Mouse (Mus musculus) ES-E14 (cell line): ENCODE results near the gene Mapkapk3. TPM values are rescaled to one million over a fixed set of nuclear protein-coding genes. Genes with fewer than 3 reads are reported as not detected.

Experiments used
- DNase-seq: peaks from one replicate; pipeline ENCODE4 v3.0.0-alpha.2; 2013; ENCODE audit warnings: low read depth, low spot score
- H3K27ac ChIP-seq: 2 replicates; pipeline ENCODE4 v1.5.1; 2012; ENCODE audit warnings: low read depth, mild to moderate bottlenecking, low read length, moderate library complexity, mixed read lengths; ENCODE audit not compliant: poor library complexity, insufficient read depth, severe bottlenecking
- H3K36me3 ChIP-seq: 2 replicates; pipeline ENCODE4 v1.6.1; 2012; ENCODE audit warnings: mild to moderate bottlenecking, low read length, moderate library complexity, mixed read lengths; ENCODE audit not compliant: control insufficient read depth, poor library complexity, insufficient read depth, severe bottlenecking
- H3K4me1 ChIP-seq, 2 experiments: fragments of 150-350 bp in 1 of 2; sonication (generic) in 1 of 2; 2 replicates each; pipeline ENCODE4 v1.6.1; 2012; ENCODE audit warnings: low read length in 2 of 2, mild to moderate bottlenecking in 1 of 2, mixed read lengths in 1 of 2; ENCODE audit not compliant: control insufficient read depth in 2 of 2, insufficient read depth in 2 of 2, poor library complexity in 1 of 2
- H3K4me3 ChIP-seq, 2 experiments: fragments of 150-350 bp in 1 of 2; sonication (generic) in 1 of 2; 2 replicates each; pipeline ENCODE4 v1.5.1; 2012; ENCODE audit warnings: low read length in 2 of 2, low read depth in 1 of 2, mild to moderate bottlenecking in 1 of 2, mixed read lengths in 1 of 2; ENCODE audit not compliant: insufficient read depth in 1 of 2, poor library complexity in 1 of 2, severe bottlenecking in 1 of 2
- H3K9ac ChIP-seq: 2 replicates; pipeline ENCODE4 v1.6.1; 2012; ENCODE audit warnings: low read depth, mild to moderate bottlenecking, low read length, mixed read lengths; ENCODE audit not compliant: poor library complexity, insufficient read depth, severe bottlenecking
- H3K9me3 ChIP-seq: fragments of 150-350 bp; sonication (generic); 2 replicates; pipeline ENCODE4 v1.6.1; 2012; ENCODE audit warnings: low read depth, mild to moderate bottlenecking, low read length; ENCODE audit not compliant: control insufficient read depth, insufficient read depth
- CHD2 ChIP-seq: IDR thresholded peaks from 2 replicates; pipeline ENCODE4 v1.6.1; 2014; ENCODE audit warnings: mild to moderate bottlenecking, low read depth, low read length, inconsistent platforms
- HCFC1 ChIP-seq: IDR thresholded peaks from 2 replicates; pipeline ENCODE4 v1.6.1; 2012; ENCODE audit warnings: low read length, inconsistent platforms, borderline replicate concordance; ENCODE audit not compliant: insufficient read depth
- MAFK ChIP-seq: IDR thresholded peaks from 2 replicates; pipeline ENCODE4 v1.6.1; 2014; ENCODE audit warnings: mild to moderate bottlenecking, low read depth, low read length, inconsistent platforms; ENCODE audit not compliant: insufficient read depth
- ZC3H11A ChIP-seq: IDR thresholded peaks from 2 replicates; pipeline ENCODE4 v1.6.1; 2012; ENCODE audit warnings: low read depth, mild to moderate bottlenecking, inconsistent platforms, low read length, borderline replicate concordance
- ZNF384 ChIP-seq: IDR thresholded peaks from 2 replicates; pipeline ENCODE4 v1.6.1; 2012; ENCODE audit warnings: low read depth, low read length, inconsistent platforms
- in situ Hi-C, 2 experiments: fragments of 600-800 bp; cut with MboI; formaldehyde crosslinking; loops; one replicate each; pipeline ENCODE4 v1.15.1; 2025; ENCODE audit warnings: low sequenced_read_pairs in 2 of 2, inconsistent platforms in 1 of 2; ENCODE audit not compliant: unreplicated experiment in 2 of 2
- total RNA-seq: library from RNA; depleted of rRNA; stranded (reverse); fragments of 300-350 nt; gene quantifications from 2 replicates; pipeline ENCODE4 v1.2.3, GENCODE M21; 2012

Gene Mapkapk3
- total RNA-seq, 1 experiment, result 25.7 TPM

DNA sequence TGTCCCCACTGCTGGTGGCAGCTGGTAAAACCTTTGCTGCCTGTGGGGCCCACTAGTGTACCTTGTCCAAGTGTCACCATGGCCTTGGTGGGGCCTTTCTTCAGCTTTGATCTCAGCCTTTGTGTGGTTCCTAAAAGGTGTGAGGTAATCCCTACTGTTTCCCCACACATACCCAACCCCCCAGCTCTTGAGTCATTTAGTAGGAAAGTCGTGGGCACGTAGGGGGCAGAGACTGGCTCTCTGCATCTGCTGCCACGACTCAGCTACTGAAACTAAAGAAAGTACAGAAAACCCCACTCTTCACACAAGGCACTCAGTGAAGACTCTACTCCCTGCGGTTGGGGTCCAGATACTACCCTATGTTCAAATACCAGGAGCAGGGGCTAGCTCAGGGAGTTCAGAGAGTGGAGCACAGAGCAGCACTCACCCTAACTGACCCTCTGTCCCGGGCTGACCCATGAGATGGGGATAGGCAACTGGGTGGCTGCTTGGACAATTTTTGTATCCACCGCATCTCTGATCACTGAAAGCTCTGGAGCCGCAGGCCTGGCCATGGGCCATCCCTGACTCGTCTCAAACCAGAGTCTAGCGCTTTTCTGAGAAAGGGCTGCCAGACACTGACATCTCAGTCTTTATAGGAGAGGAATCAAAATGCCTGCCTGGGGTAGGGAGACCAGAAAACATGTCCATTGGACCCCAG lies 13.6 kb upstream of the Mapkapk3 start:
- in situ Hi-C loops, result no loop called here
- H3K9ac ChIP-seq, result no peak overlapping the region
- H3K4me1 ChIP-seq, result peaks cover 0 to 29% of the 10 kb centered on the region in 2 experiments; a peak in 2 of 4 replicates
- no peaks in the 10 kb centered on the region for H3K9me3 ChIP-seq
- H3K27ac ChIP-seq, result no peak overlapping the region; the same call in 1 of the 2 replicates
- TF ChIP-seq HCFC1 (no peak), ZC3H11A (no peak), CHD2 (no peak), ZNF384 (no peak), MAFK (no peak)
- no peak overlapping the region for H3K4me3 ChIP-seq
- H3K36me3 ChIP-seq, result peaks cover 7% of the 10 kb centered on the region; the same call in 1 of the 2 replicates
- no peak for DNase-seq

DNA sequence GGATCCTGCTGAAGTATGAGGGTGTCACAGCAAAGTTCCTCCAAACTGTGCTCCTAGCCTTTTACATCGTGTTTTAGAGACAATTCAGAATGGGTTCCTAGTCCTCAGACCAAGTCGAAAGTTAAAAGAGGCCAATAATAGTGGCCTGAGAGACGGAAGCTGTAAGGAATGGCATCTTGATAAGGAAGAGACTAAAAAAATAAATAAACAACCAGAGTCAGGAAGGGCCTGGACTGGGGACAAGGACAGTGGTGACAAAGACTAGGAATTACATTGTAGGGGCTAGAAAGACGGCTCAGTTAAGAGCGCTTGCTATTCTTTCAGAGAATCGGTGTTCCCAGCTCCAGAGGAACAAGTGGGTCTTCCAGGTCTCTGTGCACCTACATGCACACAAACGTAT lies 12.9 kb upstream of the Mapkapk3 start:
- no peak overlapping the region for H3K27ac ChIP-seq
- H3K4me3 ChIP-seq, result no peak overlapping the region
- peaks cover 0 to 28% of the 10 kb centered on the region in 2 experiments; a peak in 2 of 4 replicates for H3K4me1 ChIP-seq
- H3K36me3 ChIP-seq, result peaks cover 7% of the 10 kb centered on the region; the same call in 1 of the 2 replicates
- DNase-seq, result no peak
- no peak overlapping the region for H3K9ac ChIP-seq
- no peaks in the 10 kb centered on the region for H3K9me3 ChIP-seq
- in situ Hi-C loops, result no loop called here
- no peak for TF ChIP-seq ZC3H11A
- no peak for TF ChIP-seq HCFC1
- no peak for TF ChIP-seq CHD2
- TF ChIP-seq ZNF384, result no peak
- no peak for TF ChIP-seq MAFK

DNA sequence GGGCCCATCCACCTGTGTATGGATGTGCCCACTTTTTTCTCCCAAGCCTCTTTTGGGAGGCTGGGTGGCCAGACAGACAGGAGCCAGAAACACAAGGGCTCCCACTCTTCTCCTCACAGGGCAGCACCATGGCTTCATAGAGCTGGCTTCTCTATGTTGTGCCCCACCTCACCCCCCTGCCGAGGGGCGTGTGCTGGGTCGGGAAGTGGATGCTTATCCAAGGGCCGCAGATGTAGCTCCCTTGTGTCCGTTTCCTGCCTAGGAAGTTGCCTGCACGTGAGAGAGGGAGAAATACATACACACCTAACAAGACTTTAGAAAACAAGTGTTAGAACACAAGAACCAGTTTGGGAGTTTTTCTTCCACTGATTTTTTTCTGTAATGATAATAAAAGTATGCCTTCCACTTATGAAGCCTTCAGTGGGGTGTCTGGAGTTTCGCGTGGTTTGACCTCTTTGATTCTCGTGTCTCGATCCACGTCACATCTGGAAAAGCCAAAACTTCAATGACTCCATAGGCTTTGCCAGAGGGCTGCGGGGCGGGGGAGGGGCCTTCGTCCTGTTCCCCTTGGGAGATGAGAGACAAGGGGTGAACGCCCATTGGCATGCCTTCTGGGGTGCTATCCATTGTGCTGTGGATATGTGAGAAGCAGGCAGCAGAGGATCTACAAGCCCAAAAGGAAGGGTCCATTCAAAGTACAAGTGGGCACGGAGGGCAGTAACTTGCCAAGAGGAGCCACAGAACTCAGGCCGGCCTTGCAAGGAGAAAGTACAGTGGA lies 12.1 kb upstream of the Mapkapk3 start:
- Histone ChIP-seq H3K9ac (no peak overlapping the region), H3K4me3 (no peak overlapping the region), H3K4me1 (peaks cover 0 to 24% of the 10 kb centered on the region in 2 experiments; a peak in 2 of 4 replicates), H3K27ac (no peak overlapping the region), H3K9me3 (no peaks in the 10 kb centered on the region), H3K36me3 (peaks cover 7% of the 10 kb centered on the region; the same call in 1 of the 2 replicates)
- TF ChIP-seq ZC3H11A (no peak), HCFC1 (no peak), CHD2 (no peak), MAFK (no peak), ZNF384 (no peak)
- DNase-seq, result no peak
- in situ Hi-C loops, result no loop called here

DNA sequence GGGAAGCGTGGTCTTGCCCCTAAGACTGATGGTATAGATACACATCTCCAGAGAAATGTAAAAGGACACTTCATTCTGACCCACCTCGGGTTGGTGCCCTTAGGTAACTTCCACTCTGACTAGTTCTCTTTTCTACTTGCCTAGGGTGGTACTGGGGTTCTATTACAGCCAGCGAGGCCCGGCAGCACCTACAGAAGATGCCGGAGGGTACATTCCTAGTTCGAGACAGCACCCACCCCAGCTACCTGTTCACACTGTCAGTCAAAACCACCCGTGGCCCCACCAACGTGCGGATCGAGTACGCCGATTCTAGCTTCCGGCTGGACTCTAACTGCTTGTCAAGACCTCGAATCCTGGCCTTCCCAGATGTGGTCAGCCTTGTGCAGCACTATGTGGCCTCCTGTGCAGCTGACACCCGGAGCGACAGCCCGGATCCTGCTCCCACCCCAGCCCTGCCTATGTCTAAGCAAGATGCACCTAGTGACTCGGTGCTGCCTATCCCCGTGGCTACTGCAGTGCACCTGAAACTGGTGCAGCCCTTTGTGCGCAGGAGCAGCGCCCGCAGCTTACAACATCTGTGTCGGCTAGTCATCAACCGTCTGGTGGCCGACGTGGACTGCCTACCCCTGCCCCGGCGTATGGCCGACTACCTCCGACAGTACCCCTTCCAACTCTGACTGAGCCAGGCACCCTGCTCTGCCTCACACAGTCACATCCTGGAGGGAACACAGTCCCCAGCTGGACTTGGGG lies 10.7 kb upstream of the Mapkapk3 start:
- no peak overlapping the region for H3K4me3 ChIP-seq
- DNase-seq, result no peak
- in situ Hi-C loops, result no loop called here
- no peaks in the 10 kb centered on the region for H3K9me3 ChIP-seq
- TF ChIP-seq HCFC1 (no peak), ZC3H11A (no peak), ZNF384 (no peak), MAFK (no peak), CHD2 (no peak)
- H3K36me3 ChIP-seq, result peaks cover 7% of the 10 kb centered on the region; the same call in 1 of the 2 replicates
- no peak overlapping the region for H3K27ac ChIP-seq
- H3K4me1 ChIP-seq, result peaks cover 0 to 21% of the 10 kb centered on the region in 2 experiments; a peak in 2 of 4 replicates
- H3K9ac ChIP-seq, result no peak overlapping the region
